Mouse (Mus musculus) thymus, adult 18-20 months (tissue): Measurements from ENCODE around the gene Akap6.

Source experiments
- DNase-seq, 2 experiments: peaks; one replicate each; pipeline ENCODE4 v3.0.0; 2022; ENCODE audit warnings: mixed read lengths in 2 of 2

Akap6 gene

DNA sequence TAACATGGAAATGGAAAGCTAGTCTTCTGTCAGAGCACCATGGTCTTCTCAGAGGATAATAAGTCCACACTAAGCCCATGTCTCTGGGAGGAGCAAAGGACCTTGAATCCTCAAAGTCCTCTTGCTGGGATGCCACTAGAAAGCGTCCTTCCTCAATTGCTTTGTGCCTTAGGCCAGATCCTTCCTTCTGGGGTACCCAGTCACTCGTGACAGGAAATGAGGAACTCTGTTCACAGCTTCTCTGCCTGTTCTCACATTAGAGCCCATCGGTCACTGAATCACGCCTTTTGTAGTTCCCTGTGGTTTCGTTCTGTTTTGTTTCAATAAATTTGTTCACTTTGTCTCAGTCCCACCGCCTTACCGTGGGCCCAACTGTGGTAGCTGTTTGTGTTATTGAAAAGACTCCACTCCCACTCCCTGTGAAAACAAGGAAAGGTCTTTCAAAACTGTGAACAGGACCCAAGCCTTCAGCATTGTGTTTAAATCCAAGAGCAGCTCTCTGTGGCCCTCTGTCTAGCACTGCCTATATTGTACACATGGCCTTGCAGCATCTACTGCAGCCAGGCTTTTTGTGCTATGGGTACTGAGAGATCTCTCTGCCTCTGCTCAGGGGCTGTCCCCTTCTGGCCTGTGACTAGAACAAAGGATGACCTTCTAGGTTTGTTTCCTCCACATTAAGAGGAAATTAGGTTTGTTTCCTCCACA is 151.3 kb downstream of the Akap6 start:
- DNase-seq, result no peak

DNA sequence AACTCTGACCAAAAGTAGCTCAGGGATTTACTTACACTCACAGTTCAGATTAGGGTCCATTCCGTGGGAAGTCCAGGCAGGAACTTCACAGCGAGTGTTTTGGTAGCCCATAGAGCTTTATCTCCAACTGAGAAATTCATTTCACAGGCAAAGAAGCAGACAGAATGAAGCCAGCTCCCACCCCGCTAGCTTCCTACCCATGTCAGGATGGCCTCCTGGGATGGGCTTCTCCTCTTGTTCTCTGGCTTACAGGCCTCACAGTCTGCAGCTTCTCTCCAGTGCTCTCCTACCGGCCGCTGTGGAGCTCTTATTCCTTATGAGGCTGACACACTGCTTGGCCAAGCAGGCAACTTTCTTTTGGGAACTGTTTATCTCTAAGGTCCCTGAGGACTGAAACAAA is 152.0 kb downstream of the Akap6 start:
- no peak for DNase-seq

DNA sequence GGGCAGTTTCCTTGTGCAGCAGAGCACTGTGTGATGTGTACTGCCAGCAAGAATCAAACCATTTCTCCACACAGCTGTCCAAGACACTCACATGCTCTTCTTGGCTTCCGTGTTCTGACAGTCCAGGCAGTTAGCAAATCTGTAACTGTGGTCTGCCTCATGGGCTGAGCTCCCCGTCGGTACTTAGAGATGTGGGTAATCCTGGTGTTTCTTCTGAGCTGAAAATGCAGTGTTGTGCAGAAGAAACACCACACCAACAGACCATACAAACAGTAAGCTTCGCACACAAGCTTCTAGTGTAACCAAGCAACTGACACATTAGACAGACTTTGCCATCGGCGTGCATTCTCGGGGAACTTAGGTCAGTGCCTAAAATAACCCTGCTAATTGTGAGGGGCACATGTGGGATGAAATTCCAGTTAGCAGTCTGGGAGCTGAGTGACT is 155.1 kb downstream of the Akap6 start:
- no peak for DNase-seq

DNA sequence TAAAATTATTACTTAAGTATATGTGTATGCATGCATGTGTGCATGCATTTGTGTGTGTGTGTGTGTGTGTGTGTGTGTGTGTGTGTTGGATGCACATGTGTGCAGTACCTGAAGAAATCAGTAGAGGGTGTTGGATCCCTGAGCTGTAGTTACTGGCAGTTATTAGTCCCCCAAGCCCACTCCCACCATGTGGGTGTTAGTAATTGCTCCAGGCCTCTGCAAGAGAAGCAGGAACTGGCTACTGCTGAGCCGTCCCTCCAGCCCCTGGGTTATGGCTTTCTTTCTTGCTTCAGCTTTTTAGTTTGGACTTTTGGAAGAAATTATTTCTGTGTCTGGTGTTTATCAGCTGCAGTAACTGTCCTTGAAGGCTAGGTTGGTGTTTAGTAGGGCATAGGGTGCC is 156.9 kb downstream of the Akap6 start:
- no peak for DNase-seq

DNA sequence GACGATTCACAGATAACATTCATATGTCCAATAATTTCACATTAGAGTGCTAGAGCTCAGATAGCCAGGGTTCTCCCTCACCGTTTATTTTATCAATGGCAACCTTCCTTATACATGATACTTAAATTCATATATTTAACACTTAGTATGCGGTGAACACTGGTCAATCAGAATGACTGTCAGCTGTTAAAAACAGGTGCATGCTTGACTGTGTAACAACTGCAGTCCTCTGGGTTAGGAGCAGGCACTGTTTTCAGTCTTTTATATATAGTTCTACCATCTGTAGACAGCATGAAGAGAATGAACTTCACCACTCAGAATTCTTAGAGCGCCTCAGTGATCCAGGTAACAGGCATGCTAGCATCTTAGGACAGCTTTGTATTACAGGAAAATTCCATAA is 158.1 kb downstream of the Akap6 start:
- no peak for DNase-seq

DNA sequence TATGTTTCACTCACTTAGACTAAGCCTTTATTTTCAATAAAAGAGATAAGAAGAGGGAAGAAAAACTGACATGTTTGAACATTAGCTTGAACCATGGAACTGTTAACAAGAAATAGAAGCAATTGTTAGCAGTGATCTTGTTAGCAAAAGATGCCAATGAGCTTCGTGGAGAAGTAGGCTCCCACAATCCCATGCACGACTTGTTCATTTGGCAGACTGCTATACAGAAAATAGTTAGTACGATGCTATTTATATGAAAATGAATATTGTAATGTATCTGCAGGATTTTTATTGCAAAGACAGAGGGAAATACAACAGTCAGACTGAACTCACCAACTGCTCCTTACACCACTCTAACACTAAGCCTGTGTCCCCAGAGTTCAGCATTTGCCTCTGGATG is 162.7 kb downstream of the Akap6 start:
- no peak for DNase-seq

DNA sequence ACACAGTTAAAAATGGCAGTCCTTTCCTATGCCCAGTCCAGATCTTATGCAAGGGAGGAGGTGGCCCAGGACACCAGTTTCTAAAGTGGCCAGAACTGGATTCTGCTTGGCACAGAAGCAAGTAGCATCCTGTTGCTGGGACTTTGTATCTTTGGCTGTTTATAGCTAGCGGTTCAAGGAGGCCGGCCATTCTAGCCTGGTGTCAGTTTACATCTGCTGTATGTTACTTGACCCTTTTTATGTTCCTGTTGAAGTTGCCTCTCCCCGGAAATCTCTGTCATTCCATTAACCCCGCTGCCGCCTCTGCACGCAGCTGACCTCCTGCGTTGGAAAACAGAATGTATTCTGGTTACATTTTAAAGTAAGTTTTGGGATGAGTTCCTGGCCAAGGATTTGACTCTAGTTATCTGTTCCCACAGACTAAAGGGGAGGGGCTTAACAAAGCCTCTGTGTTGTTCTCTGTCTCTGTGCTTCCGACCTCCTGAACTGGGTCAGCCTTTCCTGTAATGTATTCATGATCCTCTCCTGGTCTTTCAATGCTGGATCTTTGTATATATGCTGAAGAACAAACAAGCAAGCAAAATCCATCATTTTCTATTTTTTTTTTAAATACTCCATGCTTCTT is 168.9 kb downstream of the Akap6 start:
- DNase-seq, result no peak

DNA sequence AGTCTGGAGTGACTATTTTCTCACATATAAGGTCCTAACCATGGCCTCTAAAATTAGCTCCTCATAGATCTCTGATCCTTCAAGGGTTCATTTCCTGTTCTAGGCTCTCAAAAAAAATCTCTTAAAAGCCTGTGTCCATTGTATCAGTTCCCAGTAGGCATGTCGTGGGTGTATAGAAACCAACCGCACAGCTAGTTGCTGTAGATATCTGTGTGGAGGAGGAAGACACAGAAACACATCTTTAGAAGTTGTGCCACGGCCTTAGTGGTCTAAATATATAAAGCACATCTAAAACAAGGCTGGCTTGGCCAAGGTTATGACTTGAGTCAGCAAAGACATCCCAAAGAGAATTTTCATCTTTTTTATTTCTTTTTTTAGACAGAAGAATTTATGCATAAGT is 172.4 kb downstream of the Akap6 start:
- no peak for DNase-seq

DNA sequence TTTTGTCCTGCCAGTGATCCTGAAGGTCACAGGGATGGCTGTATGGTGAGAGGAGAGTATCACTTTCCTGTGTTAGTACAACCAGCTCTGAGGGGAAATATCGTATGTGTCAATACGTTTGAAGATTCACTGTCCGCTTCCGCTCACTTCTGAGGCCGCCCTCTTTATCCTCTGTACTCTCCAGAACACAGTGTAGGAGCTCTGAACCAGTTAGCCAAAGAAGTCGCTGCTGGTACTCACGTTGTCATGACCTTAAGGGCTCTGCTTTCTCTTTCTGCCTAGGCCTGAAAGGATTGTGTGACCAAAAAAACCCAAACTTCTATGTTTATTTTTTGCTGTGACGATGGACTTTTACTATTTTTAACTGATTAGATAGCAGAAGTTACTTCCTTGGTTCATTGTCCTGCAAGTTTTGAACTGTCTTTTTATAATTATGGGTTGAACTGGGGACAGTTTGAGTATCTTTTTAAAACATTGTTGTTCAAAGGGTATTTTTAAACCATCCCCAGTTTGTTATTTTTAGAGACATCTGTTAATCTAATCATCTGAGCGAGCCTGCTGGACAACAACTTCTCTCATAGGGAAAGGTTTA is 175.2 kb downstream of the Akap6 start:
- DNase-seq, result no peak

DNA sequence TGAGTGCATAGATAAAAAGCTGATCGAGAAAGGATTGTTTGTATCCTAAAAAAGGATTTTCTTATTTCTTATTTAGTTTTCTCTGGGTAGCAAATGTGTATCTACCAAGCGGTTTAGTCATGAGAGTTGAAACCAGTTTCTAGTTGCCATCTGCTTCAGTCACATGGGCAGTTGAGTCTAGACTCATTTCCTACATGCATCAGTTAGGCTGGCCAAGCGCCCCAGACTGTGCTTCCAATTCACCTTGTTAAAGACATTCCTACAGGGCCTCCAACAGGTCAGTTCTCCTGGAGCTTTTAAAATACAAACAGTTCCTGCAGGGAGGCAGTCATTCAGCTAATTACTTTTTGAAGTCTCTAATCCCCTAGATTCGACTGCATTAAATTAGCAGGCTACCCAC is 176.9 kb downstream of the Akap6 start:
- no peak for DNase-seq

DNA sequence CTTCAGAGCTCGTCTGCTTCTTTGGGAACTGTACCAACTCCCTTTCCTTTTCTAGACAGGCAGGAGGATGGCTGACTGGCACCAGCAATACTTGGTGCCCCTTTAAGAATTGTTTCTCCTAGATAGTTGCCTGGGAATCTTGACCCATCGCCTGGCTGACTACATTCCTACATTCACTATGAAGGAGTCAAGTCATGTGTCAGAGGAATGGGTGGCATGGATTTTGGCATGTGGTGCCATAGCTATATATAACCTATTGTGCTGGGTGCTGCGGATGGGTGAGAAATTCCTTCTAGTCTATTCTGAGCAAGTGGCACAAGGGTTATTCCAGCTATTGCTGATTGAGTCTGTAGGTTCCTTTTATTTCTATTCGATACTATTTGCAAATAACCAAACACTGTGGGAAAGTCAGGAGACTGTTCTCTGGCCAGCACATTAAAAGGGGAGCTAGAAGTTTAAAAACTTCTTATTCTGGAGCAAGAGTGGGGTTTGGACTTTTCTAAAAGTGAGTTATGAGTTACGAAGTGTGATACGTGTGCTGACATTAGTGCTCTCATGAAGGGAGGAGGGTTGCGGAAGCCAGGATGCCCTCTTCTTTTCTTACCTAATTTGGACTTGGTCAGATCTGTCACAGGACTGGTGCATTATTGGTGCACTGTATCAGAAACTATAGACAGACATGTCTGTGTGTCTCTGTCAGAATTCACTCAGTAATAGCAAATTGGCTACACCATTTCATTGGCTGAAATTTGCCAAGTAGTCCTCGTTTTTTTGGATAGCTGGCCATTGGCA is 178.0 kb downstream of the Akap6 start:
- no peak for DNase-seq

DNA sequence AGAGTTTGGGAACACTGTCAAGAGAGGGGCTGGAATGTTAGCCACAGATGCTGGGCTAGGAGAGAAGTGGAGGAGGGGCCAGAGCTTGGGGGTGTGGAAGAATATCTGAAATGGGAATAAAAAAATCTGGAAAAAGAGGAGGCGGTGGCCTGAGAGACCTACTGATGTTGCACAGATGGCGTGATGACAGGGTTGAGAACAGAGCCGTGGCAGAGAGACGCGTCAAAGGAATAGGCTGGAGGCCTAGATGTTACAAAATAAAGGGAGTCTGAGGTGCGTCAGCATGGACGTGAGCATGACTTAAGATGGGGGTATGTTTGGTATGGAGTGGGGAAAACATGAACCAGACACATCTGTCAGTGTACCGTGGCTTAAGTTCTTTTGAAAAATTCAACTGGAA is 180.1 kb downstream of the Akap6 start:
- no peak for DNase-seq

DNA sequence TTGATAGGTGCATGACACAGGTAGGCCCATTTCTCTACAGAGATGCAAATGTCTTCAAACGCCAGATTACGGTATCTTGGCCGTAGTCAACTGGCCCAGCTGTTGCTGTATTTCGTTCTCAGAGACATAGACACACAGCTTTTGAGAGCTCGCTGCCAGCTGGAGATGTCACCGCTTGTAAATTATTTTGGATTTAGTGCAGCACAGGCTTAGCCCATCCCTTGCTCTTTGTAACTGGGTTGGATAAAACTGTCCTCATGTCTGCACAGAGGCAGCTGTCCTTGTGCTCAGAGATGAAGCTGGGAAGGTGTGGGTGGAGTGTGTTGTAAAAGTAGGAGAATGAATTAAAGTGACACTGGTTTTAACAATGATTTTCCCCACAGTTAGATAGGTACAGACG is 193.3 kb downstream of the Akap6 start:
- DNase-seq, result no peak

DNA sequence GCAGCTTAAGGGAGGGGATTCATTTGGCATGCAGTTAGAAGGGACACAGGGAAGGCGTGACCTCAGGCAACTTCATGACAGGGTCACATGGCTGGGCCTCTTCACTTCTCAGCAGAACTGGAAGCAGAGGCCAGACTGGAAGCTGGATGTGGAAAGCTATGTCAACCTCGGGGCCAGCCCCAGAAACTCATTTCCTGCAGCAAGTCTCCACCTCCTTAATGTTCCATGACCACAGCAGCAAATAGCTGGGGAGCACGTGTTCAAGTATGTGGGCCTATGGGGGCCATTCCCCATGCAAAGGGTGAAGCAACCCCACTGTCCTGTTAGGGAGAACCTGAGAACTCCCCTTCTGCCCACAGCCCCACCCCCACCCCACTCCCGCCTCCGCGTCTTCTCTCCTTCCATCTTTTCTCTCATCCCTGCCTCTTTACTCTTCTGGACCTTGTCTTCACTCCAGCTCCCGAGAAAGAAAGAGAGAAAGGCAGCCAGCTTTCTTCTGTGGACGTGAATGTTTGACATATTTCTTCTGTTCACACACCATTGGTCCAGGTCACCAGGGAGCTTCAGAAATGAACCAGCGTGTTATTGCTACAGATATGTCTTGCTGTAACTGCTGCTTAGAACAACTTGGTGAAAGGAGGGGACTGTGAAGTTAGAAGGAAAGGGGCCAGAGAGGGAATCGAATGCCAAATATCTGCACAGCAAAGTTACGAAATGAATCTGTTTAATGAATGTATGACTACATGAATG is 194.6 kb downstream of the Akap6 start:
- no peak for DNase-seq

DNA sequence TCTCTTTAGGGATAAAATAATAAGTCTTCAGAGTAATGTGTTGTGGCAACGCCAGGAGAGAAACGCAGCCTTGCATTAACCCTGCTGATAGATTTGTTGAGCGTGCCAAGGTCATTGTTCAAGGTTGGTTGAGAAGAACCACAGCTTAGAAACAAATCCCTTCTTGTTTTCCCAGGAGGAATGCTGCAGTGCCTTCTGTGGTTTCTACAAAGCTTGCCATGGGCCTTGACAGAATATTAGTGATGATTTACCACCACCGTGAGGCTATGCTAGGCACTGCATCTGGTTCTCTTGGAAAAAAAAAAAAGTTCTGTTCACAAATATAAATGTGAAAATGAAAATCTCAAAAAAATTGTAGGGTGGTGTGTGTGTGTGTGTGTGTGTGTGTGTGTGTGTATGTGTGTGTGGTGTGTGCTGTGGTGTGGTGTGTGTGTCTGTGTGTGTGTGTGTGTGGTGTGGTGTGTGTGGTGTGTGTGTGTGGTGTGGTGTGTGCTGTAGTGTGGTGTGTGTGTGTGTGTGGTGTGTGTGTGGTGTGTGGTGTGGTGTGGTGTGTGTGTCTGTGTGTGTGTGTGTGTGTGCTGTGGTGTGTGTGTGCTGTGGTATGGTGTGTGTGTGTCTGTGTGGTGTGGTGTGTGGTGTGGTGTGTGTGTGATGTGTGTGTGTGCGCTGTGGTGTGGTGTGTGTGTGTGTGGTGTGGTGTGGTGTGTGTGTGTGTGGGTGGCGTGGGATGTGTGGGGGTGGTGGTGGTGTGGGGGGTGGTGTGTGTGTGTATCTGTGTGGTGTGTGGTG is 196.7 kb downstream of the Akap6 start:
- DNase-seq, result no peak

DNA sequence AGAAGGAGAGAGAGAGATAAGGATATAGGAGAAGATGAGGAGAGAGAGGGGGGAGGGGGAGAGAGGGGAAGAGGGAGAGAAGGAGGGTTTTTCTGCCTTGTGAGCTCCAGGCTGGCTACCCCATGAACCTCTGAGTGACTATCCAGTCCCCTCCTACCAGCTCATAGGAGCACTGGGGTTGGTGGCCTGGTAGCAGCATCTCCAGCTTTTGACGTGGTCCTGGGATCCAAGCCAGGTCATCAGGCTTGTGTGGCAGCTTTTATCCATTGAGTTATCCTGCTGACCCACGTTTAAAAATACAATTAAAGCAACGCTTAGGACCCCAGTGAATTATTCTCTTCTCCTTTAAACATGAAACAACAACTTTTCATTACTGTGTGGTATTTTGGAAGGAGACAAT is 197.6 kb downstream of the Akap6 start:
- DNase-seq, result no peak

DNA sequence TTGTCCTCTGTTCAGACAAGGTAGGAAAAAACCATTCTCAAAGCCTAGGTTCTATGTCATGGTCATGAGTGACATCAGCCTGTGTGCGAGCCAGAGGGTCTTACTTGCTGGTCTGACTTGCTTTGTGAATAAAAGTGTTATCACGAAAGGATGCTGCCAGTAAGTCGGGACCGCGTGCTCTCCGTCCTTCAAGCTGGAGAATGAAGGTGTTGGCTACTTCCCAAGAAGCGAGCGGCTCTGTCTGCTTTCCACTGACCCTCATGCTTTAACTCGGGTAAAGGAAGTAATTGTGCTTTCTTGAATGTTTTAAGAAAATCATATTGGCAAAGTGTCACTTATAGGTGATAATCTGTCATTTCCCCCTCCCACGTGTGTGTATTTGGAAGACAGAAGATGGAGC is 198.9 kb downstream of the Akap6 start:
- DNase-seq, result no peak

DNA sequence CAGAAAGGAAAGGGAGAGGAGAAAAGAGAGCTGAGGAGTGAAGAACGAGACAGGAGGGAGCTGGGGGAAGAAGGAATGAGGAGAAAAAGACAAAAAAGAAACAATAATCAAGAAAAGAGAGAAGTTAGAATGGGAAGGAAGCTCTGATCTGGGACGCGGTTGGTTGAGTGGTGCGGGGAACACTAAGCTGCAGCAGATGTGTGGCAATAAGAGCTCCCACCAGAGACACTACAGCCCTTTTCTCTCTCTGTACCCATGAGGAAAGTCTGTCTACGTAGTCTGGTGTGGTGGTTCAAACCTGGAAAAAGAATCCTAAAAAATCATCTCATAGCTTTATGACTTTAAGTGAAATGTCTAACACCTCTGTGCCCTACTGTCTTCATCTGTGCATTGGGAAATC is 204.9 kb downstream of the Akap6 start:
- DNase-seq, result no peak

DNA sequence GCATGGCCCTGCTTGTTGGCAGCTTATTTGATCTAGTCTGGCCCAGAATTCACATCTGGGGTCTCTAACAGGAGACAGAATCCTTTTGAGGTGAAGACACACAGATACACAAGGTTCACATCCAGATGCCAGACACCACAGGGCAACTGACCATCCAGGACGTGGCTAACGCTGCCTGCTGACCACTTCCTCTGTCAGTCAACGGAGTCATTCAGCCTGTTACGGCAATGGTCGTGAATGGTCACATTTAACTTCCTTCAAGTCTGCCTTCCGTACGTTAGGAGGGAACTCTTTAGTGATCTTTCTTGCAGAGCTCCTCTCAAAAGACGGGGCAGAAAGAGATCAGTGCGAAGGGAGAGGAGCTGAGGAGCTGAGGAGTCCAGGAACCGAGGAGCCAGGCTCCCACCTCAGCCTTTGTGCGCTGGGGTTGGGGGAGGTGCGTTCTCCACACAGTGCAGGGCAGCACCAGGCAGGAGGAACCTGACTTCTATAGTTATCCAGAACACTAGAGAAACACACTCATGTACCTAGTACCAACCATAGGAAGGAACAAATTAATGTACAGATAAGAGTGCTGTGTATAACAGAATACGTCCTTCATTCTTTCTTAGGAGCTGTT is 209.4 kb downstream of the Akap6 start:
- no peak for DNase-seq

DNA sequence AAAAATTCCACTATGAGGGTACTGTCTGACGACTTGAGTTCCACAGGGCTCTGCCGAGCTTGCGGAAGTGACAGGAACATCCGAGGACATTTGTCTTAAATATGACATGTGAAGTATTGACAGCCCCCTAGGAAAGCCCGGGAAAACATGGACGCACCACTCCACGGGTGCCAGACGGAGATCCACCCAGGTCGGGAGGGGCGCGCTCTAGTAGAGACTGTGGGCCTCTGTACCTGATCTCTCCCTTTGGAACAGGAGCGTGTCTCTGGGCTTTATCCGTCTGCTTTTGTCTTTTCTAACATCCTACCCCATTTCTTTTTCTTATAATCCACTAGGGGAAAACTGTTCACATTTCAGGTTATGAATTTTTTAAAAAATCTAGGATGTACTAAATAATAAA is 211.2 kb downstream of the Akap6 start:
- DNase-seq, result no peak

DNA sequence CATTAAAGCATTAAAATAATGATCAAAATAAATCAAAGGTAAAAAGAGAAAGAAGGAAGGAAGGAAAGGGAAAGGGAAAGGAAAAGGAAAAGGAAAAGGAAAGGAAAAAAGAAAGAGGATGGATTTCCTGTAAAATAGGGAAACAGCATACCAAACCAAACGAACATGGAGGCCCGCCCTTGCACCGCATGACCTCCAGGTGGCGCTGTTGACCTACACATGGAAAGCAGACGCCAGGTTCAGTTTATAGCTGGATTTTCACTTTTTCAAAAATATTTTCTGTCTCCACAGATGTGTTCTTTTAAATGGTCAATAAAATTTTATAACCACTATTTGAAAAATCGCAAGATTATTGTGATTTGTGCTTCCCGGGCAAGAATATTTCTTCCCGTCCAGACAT is 211.6 kb downstream of the Akap6 start:
- DNase-seq, result no peak

DNA sequence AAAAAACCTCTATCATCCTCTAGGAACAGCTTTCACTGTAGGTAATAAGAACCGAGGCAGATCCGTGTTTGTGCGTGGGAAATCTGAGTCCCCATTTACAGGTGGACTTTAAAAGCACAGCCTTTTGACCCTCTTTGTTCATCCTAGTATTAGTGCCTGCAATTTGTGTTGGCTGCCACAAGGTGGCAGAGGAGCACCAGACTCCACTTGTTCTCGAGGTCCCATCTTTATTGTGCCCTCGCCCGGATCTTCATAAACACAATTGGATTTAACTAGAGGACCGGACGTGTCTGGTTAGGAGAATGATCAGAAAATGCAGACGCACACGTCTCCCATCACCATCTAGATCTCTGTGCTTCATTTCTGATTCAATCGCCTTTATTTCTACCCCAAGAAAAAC is 219.8 kb downstream of the Akap6 start:
- no peak for DNase-seq
